Mouse (Mus musculus): ENCODE measurements around the gene Pirb. TPM values are rescaled to one million over a fixed set of nuclear protein-coding genes. Genes with fewer than 3 reads are reported as not detected.

Gene Pirb
- total and polyA plus RNA-seq, 2 experiments from 2014 or later, result 0.38 to 0.93 TPM

DNA sequence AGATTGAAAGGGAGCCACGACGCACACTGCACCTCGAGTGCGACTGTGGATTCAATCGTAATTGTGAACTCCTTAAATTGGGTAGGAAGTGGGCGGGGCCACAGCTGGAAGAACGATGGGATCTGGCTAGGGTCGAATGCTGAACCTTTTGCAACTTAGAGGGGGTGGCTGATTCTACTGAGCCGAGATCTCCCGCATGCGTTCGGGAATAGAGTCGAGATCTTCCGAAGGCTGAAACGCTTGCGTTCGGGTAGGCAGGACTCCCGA, 26.4 kb downstream of the Pirb start:
- H3K36me3 ChIP-seq (ENCODE audit: insufficient read depth, low read length), result peaks cover 4% of the 10 kb centered on the region
- H3K4me1 ChIP-seq (ENCODE audit: insufficient read depth, low read length), result peaks cover 9% of the 10 kb centered on the region; the same call in 1 of the 2 replicates
- H3K9me3 ChIP-seq (ENCODE audit: low read length), result no peaks in the 10 kb centered on the region
- H3K27me3 ChIP-seq (ENCODE audit: insufficient read depth, low read length), result no peaks in the 10 kb centered on the region
- under 1% methylated on average over 18 of the region's 18 CpGs for WGBS
- peak overlapping the region; percentile 65 for H3K9ac ChIP-seq (replicated peaks; ENCODE audit: low read length, poor library complexity, severe bottlenecking)
- H3K4me3 ChIP-seq (ENCODE audit: low read depth, low read length), result peak overlapping the region; percentile 72
- no peak for TF ChIP-seq CTCF (IDR thresholded peaks at IDR 0.05)
- peak overlapping the region; percentile 96 for H3K27ac ChIP-seq (ENCODE audit: low read depth, low read length)
- ATAC-seq (ENCODE audit: low FRiP score), result no peak; the same call in 1 of the 2 replicates
- no peak for DNase-seq (ENCODE audit: low spot score)
- H3K4me2 ChIP-seq (ENCODE audit: low read depth, low read length, poor library complexity, severe bottlenecking), result peak overlapping the region; percentile 63

DNA sequence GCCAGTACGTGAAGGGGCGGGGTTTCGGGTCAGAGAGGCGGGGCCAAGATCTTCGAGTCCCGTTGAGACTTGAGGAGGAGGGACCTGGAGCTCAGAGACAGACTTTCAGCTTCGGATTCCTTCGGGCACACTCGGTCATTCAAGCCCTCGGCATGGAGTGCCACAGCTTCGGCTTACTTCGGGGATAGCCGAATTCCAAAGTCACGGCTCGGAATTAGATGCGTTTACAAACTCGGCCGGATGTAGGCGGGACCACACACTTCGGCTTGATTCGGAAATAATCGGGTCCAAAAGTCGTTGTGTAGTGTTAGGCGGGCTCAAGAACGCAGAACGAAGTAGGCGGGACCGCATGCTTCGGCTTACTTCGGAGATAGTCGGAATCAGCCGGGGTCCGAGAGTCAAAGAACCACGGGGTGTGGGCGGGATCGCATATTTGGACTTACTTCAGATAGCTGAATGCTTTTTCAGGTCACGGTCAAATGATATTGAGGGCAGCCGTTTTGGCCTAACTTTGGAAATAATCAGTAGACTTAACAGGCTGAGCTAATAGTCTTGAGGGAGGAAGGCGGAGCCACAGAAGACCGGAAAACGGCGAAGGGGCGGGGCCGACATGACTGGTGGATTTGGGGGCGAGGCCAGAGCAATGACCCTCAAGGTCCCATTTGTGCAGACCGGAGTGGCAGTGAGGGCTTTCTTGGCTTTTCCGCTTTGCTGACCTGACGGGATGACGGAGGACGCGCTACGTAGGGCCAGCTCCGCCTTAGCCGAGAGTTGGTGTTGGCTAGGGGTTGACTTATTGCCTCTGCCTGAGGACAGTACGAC, 27.0 kb downstream of the Pirb start, which contains the start of gene Mboat7:
Mboat7 (minus strand) TSS at position 537 of the 822 bp plus-strand sequence.
- H3K27ac ChIP-seq (ENCODE audit: low read depth, low read length), result peak within 1 kb of the TSS; percentile 96
- peak; percentile 100 for DNase-seq (ENCODE audit: low spot score)
- H3K9ac ChIP-seq (replicated peaks; ENCODE audit: low read length, poor library complexity, severe bottlenecking), result peak within 1 kb of the TSS; percentile 86
- H3K4me1 ChIP-seq (ENCODE audit: insufficient read depth, low read length), result peaks cover 9% of the 10 kb centered on the region; the same call in 1 of the 2 replicates
- ATAC-seq (ENCODE audit: low FRiP score), result peak; percentile 93
- H3K4me3 ChIP-seq (ENCODE audit: low read depth, low read length), result peak within 1 kb of the TSS; percentile 72
- WGBS, result under 1% methylated on average over 55 of the region's 55 CpGs
- TF ChIP-seq CTCF (IDR thresholded peaks at IDR 0.05), result no peak
- peak within 1 kb of the TSS; percentile 63 for H3K4me2 ChIP-seq (ENCODE audit: low read depth, low read length, poor library complexity, severe bottlenecking)
- no peaks in the 10 kb centered on the region for H3K9me3 ChIP-seq (ENCODE audit: low read length)
- peaks cover 8% of the 10 kb centered on the region for H3K36me3 ChIP-seq (ENCODE audit: insufficient read depth, low read length)
- no peaks in the 10 kb centered on the region for H3K27me3 ChIP-seq (ENCODE audit: insufficient read depth, low read length)

GRCm38 (mm10) chr7:3692382-3692986, 27.7 kb downstream of the Pirb start, which contains the start of gene Tsen34:
Gene Tsen34, plus strand, starts transcription at chr7:3692863.
- Histone ChIP-seq H3K4me2 (ENCODE audit: low read depth, low read length, poor library complexity, severe bottlenecking) (peak within 1 kb of the TSS; percentile 63), H3K36me3 (ENCODE audit: insufficient read depth, low read length) (peaks cover 11% of the 10 kb centered on the region), H3K27me3 (ENCODE audit: insufficient read depth, low read length) (no peaks in the 10 kb centered on the region), H3K27ac (ENCODE audit: low read depth, low read length) (peak within 1 kb of the TSS; percentile 96), H3K9ac (replicated peaks; ENCODE audit: low read length, poor library complexity, severe bottlenecking) (peak within 1 kb of the TSS; percentile 86), H3K4me3 (ENCODE audit: low read depth, low read length) (peak within 1 kb of the TSS; percentile 72), H3K4me1 (ENCODE audit: insufficient read depth, low read length) (peaks cover 9% of the 10 kb centered on the region; the same call in 1 of the 2 replicates), H3K9me3 (ENCODE audit: low read length) (no peaks in the 10 kb centered on the region)
- peak; percentile 26; the same call in 1 of the 2 replicates for TF ChIP-seq CTCF (IDR thresholded peaks at IDR 0.05)
- DNase-seq (ENCODE audit: low spot score) (peak; percentile 9), ATAC-seq (ENCODE audit: low FRiP score) (peak; percentile 65)
- WGBS, result under 1% methylated on average over 49 of the region's 49 CpGs

- ATAC-seq (ENCODE audit: low FRiP score) (no peak), DNase-seq (ENCODE audit: low spot score) (no peak)
- peak overlapping the region; percentile 86 for H3K9ac ChIP-seq (replicated peaks; ENCODE audit: low read length, poor library complexity, severe bottlenecking)
These were observed 28.3 kb downstream of the Pirb start for GRCm38 (mm10) chr7:3691919-3692318.

DNA sequence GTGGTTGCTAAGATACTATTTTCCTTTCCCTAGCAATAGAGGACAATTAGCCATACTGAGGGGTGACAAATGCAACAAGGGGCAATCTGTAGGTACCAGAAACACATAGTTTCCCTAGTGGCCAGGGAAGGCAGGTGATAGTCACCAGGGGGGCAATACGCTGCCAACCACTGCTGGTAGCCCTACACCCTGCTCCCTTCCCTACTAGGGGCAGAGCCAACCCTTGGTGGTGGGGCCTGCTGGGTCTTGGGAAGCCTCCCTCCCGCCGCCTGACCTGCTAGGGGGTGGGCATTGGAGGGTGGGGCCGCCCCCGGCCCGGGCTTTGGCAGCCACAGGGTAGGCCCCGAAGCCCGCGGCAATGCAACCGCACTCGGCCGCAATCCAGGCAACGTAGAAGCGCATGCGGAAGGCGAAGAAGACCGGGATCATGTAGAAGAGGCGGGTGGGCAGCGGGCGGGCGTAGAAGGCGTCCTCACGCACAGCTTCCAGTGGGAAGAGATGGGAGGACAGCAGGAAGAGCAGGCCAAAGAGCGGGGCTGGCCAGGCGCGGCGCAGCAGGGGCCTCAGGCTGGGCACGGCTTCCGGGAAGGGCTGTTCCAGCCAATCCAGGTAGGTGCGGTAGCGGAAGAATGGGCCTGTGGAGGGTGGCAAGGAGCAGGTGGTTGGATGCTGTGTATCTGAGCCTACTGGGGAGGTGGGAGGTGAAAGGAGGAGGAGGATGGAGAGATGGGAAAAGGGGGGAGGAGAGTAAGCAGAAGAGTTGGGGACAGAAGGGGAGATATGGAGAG, 34.6 kb downstream of the Pirb start:
- H3K36me3 ChIP-seq (ENCODE audit: insufficient read depth, low read length), result peaks cover 20% of the 10 kb centered on the region

More at GRCm38 (mm10) chr7:3691919-3692318, 28.3 kb downstream of the Pirb start:
- Histone ChIP-seq H3K4me1 (ENCODE audit: insufficient read depth, low read length) (peaks cover 9% of the 10 kb centered on the region; the same call in 1 of the 2 replicates), H3K4me2 (ENCODE audit: low read depth, low read length, poor library complexity, severe bottlenecking) (peak overlapping the region; percentile 63), H3K27me3 (ENCODE audit: insufficient read depth, low read length) (no peaks in the 10 kb centered on the region), H3K27ac (ENCODE audit: low read depth, low read length) (peak overlapping the region; percentile 96), H3K9me3 (ENCODE audit: low read length) (no peaks in the 10 kb centered on the region), H3K4me3 (ENCODE audit: low read depth, low read length) (peak overlapping the region; percentile 72), H3K36me3 (ENCODE audit: insufficient read depth, low read length) (peaks cover 9% of the 10 kb centered on the region)
- no peak for TF ChIP-seq CTCF (IDR thresholded peaks at IDR 0.05)
- 36% methylated on average over 3 of the region's 3 CpGs for WGBS

More for the DNA sequence above, 34.6 kb downstream of the Pirb start:
- no peaks in the 10 kb centered on the region for H3K9me3 ChIP-seq (ENCODE audit: low read length)
- no peak for TF ChIP-seq CTCF (IDR thresholded peaks at IDR 0.05)
- H3K4me3 ChIP-seq (ENCODE audit: low read depth, low read length), result no peak overlapping the region
- H3K27ac ChIP-seq (ENCODE audit: low read depth, low read length), result peak overlapping the region; percentile 74
- H3K9ac ChIP-seq (replicated peaks; ENCODE audit: low read length, poor library complexity, severe bottlenecking), result no peak overlapping the region
- 86% methylated on average over 31 of the region's 31 CpGs for WGBS
- no peaks in the 10 kb centered on the region for H3K27me3 ChIP-seq (ENCODE audit: insufficient read depth, low read length)
- H3K4me1 ChIP-seq (ENCODE audit: insufficient read depth, low read length), result peaks cover 12% of the 10 kb centered on the region; the same call in 1 of the 2 replicates
- no peak overlapping the region for H3K4me2 ChIP-seq (ENCODE audit: low read depth, low read length, poor library complexity, severe bottlenecking)
- DNase-seq (ENCODE audit: low spot score), result no peak
- no peak for ATAC-seq (ENCODE audit: low FRiP score)
